Mouse (Mus musculus): Measurements from ENCODE around the gene Bpi.

The Bpi gene

DNA sequence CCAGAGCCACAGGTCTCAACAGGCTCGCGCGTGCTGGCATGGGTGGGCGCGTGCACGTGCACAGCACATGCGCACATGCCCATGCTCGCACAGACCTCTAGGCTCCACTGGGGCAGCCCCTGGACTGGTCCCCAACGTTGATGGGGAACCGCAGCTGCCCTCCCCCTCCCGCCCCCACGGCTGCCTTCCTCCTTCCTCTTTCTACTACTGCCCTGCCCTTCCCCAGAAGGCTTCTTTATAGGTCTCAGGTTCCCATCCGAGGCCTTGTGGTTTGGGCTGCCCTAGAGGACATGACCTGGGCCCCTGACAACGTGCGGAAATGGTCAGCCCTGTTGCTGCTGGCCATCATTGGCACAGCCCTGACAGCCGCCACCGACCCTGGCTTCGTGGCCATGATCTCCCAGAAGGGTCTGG is at the start of gene Bpi:
Bpi (plus strand) TSS at position 90 of the 414 bp plus-strand sequence.
- no peak for DNase-seq (ENCODE audit: extremely low spot score, low read depth, low spot score)

DNA sequence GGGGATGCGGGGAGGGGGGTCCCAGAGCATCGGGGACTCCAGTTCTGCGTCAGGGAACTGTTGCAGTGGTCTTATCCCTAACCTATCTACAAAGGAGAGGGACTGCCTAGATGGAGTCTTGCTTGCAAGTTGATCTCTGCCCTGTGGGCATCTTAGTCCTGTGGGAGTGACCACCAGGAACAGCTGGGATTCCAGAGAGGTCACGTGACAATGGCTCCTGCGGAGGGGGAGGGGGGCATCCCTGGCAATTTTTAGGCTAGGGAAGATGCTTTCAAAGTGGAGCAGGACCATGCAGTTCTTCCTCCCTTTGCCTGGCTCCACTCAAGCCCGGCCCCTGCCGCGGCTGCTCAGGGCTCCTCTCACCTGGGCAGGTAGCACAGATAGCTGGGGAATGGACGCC is 48.1 kb upstream of the Bpi start:
- DNase-seq (ENCODE audit: extremely low spot score, low read depth, low spot score) = no peak

DNA sequence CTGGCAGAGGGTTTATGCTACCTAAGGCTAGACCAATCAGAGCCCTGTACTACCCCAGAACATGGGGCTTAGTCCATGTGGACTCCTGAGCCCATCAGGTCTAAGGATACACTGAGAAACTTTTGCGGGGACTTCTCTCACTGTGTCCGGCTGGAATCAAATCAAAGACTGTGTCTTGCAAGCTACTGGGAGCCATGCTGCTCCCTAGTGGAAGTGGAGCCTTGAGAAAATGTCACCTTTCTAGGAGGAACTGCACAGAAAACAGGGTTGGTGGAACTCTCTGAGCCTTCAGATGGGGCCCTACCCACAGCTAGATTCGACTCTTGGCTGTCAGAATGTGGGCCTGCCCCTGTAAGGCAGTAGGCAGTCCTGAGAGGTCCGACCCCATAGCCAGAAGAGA is 47.4 kb upstream of the Bpi start:
- no peak for DNase-seq (ENCODE audit: extremely low spot score, low read depth, low spot score)

GRCm38 (mm10) chr2:158210958-158211357 is 46.9 kb upstream of the Bpi start:
- DNase-seq (ENCODE audit: extremely low spot score, low read depth, low spot score) = no peak

GRCm38 (mm10) chr2:158211764-158212471 is 46.0 kb upstream of the Bpi start:
- DNase-seq (ENCODE audit: extremely low spot score, low read depth, low spot score) = no peak

DNA sequence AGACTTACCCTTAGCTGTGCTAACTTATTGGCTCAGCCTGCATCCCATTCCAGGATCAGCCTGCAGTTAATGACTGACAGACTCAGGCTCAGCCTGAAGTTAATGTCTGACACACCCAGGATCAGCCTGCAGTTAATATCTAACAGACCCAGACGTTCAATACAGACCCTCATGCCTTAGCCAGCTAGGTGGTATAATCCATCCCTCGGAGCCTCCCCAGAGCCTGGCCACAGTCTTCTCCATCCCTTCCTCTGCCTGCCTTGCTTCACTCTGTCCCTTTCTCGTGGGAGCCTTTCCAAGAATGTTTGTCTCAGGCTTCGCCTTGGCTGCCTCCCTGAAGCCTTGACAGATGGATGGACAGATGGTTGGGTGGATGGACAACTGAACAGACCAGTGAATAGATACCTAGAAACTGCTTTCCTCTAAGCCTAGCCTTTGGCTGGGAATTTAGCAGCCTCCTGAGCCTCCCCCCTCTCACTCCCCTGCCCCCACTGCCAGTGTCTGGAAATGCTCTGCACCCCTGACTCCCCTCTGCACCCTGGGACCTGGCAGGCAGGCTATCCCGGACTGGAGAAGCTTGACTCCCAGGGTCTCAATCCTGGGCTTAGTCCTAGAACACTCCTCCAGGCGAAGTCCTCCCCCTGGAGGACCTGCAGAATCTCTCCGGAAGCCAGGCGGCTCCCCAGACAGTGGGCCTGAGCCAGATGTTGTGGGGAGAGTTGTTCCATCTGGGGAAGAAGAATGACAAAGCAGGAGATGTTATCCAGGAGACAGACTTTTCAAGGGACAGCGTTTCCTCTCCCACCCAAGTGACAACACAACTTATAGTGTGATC is 42.4 kb upstream of the Bpi start:
- no peak for DNase-seq (ENCODE audit: extremely low spot score, low read depth, low spot score)

DNA sequence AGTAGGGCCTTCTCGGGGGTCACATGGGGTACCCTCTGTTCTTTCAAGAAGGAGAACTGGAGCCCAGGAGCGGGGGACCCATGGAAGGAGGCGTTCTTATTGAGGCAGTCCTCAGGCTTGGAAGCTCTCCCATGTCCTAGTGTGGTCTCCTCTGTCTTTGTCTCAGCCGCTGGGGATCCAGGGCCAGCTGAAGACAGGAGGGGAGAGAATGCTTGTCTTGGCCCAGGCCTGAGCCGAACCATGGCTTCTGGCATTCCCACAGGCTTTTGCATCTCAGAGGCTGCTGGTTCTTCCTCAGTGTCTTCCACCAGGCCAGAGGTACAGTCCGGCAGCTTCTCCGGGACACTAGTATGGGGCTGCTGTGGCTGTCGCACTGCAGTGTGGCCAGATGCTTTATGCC is 41.4 kb upstream of the Bpi start:
- no peak for DNase-seq (ENCODE audit: extremely low spot score, low read depth, low spot score)

- no peak for DNase-seq (ENCODE audit: extremely low spot score, low read depth, low spot score)
These were observed 38.3 kb upstream of the Bpi start for GRCm38 (mm10) chr2:158219562-158219961.

GRCm38 (mm10) chr2:158221446-158222084 is 36.3 kb upstream of the Bpi start:
- DNase-seq (ENCODE audit: extremely low spot score, low read depth, low spot score) = no peak

DNA sequence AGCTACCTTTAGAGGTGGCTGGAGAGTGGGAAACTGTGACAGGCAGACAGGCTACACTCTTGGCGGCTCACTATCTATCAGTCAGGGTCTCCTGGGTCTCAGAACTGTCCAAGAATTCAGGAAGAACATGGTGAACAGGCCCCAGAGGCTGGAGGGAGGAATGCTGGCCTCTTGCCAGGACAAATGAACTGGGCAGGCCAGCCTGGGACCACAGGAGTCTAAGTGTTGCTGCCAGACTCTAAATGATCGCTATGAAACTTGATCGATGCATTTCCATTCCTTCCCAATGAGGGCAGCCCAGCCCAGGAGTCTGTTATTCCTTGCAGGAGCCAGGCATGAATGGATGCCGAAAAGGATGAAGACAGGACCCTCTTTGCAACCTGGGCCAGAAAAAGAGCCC is 35.2 kb upstream of the Bpi start:
- no peak for DNase-seq (ENCODE audit: extremely low spot score, low read depth, low spot score)

DNA sequence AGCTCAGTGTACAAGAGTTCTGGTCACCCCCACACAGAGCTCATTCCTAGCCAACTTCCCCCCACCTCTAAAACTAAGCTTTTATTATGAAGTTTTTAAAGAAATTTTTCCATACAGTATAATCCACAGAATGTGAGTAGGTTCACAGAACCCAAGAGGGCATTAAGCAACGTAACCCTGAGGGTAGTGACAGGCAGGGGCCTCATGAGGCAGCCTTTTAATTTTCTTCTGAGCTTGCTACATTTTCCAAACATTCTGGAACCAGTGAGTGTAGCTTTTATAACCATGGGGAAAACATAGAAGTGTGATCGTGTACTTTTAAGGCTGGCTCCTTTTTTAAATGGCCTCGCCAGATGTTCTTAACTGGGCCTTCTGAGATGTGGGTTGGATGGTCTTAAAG is 34.4 kb upstream of the Bpi start:
- DNase-seq (ENCODE audit: extremely low spot score, low read depth, low spot score) = no peak

DNA sequence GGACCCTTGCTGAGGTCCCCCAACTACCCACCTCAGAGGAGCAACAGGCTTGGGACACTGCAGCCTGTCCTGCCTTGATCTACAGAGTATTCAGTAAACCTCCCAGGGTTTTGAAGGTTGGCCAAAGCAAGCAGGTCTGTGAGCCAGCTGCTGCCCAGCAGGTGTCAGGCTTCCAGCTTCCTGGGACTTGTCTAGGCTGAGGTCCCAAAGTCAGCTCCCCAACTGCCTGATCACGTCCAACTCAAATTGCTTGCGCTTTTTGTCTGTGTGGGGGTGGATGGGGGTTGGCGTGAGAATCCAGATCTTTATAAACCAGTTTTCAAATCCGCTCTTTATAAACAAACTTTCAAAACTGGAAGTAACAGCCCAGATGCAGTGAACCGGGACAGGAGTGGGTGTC is 32.6 kb upstream of the Bpi start:
- DNase-seq (ENCODE audit: extremely low spot score, low read depth, low spot score) = no peak

GRCm38 (mm10) chr2:158228670-158229502 is 29.0 kb upstream of the Bpi start, which contains the start of gene D630003M21Rik:
Gene D630003M21Rik, minus strand, starts transcription at chr2:158229222.
- no peak for DNase-seq (ENCODE audit: extremely low spot score, low read depth, low spot score)

DNA sequence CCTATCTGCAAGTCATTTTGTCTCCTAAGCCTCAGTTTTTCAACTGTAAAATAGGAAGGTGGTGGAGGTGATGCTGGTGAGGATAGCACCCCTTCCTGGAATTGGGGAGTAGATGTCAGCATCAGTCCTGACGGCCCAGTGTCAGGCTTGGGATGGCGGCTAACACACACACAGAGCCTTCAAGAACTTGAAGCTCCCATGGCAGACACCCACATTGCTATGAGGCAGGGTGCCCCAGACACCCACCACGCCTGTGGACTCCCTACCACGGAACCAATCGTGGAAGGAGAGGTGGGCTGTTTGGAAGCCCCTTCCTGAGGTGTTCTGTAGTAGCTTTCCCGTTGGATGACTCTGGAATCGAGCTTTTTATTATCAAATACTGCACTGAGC is 28.4 kb upstream of the Bpi start:
- DNase-seq (ENCODE audit: extremely low spot score, low read depth, low spot score) = no peak

DNA sequence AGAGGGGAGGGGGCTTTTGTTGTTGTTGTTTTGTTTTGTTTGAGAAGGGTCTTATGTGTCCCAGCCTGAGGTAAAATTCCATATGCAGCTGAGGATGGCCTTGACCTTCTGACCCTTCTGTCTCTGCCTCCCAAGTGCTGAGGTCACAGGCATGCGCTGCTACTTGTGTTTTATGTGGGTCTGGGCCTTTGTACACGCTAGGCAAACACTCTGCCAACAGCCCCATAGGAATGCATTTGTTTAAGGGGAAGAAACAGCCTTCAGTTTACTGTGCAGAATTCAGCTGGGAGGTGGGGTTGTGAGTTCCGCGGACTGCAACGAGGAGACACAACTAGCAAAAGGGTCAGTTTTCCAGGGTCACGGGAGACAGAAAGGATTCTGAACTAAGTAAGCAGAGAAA is 27.3 kb upstream of the Bpi start:
- no peak for DNase-seq (ENCODE audit: extremely low spot score, low read depth, low spot score)

DNA sequence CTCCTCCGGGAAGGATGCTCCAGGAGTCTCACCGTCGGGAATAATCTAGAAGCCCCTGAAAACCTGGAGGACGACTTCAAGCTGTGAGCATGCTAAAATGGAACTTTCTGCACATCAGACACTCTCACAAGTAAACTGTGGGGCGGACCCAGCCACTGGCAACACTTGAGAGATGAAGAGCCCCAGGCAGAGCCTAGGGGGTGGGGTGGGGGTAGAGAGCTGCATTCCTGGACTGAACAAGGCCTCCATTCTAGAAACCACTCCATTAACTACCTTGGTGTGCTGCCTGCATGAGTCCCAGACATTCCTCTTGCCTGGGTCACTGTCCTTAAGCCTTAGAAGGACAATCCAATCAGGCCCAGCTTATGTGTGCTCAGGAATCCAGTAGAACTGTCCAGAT is 26.8 kb upstream of the Bpi start:
- DNase-seq (ENCODE audit: extremely low spot score, low read depth, low spot score) = no peak

GRCm38 (mm10) chr2:158232414-158232813 is 25.5 kb upstream of the Bpi start:
- DNase-seq (ENCODE audit: extremely low spot score, low read depth, low spot score) = no peak

GRCm38 (mm10) chr2:158233106-158233505 is 24.8 kb upstream of the Bpi start:
- no peak for DNase-seq (ENCODE audit: extremely low spot score, low read depth, low spot score)

DNA sequence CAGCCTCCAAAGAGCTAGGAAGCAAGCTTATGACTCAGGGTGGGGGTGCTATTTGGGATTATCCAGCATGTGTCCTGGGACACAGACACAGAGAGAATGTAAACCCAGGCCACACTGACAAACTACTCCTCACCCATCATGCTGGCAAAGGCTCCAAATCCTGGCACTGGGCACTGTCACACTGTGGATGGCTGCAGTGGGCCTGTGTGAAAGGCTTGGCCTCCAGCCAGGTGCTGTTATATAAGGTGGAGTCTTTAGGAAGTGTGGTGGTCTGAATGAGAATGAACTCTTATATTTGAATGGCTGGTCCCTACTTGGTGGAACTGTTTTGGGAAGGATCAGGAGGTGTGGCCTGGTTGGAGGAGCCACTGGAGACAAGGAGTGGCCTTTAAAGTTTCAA is 21.2 kb upstream of the Bpi start:
- no peak for DNase-seq (ENCODE audit: extremely low spot score, low read depth, low spot score)

DNA sequence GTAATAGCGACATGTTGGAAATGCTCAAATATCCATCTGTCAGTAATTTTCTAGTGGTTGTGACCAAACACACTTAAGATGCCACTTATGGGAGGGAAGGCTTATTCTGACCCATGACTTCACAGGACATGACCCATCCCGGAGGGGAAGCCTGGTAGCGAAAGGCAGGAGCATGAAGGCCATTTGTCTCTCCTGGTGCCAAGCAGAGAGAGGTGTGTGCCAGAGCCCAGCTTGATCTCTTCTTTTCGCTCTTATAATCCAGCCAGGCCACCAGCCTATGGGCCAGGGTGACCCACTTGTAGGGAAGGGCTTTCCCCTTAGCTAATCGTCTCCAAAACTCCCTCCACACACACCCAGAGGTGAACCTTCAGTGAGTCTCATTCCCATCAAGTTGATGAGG is 19.8 kb upstream of the Bpi start:
- DNase-seq (ENCODE audit: extremely low spot score, low read depth, low spot score) = no peak

DNA sequence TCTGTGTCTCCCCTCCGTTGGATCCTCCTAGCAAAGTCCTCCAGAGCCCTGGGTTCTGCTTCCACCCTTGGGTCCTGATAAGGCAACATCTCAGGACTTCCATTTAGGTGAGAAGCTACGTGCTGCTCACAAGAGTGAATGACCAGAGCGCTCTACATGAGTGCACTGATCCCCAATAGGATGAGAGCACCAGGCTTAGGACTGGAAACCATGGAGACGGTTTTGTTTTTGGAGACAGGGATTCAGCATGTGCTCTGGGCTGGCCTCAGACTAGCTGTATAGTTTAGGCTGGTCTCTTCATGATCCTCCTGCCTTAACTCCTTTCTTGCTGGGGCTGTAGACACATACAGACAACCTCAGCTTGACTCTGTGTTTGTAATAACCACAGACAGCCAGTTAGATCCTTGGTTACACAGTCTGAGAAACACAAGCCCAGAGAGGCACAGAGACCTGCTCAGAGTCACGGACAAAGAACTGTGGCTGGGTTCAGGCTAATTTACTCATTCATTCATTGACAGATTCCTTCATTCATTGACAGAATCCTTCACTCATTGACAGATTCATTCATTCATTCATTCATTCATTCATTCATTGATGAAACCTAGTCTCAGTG is 16.7 kb upstream of the Bpi start:
- DNase-seq (ENCODE audit: extremely low spot score, low read depth, low spot score) = no peak
